Mouse (Mus musculus): ENCODE results near the gene Morn3.

DNA sequence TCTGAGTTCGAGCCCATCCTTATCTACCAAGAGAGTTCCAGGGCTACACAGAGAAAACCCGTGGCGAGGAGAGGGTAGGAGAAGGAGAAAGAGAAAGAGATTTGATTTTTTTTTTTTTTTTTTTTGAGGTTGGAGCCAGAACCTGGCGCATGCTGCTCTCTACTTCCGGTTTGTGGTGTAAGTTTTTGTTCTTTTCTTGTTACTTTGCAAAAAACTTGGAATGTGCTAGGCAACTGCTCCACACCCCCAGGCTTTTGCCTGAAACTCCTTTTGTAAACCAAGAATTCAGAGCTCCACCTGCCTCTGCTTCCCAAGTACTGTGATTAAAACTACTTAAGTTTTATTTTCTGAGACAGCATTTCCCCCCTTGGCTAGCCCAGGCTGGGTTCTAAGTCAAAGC lies 8.7 kb downstream of the Morn3 start:
- no peak for TF ChIP-seq CTCF (IDR thresholded peaks at IDR 0.05; ENCODE audit: low read depth, low read length)
- TF ChIP-seq TAL1 (conservative IDR thresholded peaks at IDR 0.05; ENCODE audit: low read depth, low read length), result no peak
- TF ChIP-seq GATA1 (IDR thresholded peaks at IDR 0.05; ENCODE audit: borderline replicate concordance, low read length), result no peak

Data from G1E (cell line).